Mouse (Mus musculus) bone marrow macrophage, adult 2 months (primary cell): ENCODE results near the gene Rbak.

Source experiments
- CTCF ChIP-seq: IDR thresholded peaks from 2 replicates; pipeline ENCODE4 v1.5.1; 2012; ENCODE audit warnings: low read depth, mild to moderate bottlenecking, low read length, moderate library complexity
- POLR2A ChIP-seq: IDR thresholded peaks from 2 replicates; pipeline ENCODE4 v1.6.1; 2012; ENCODE audit warnings: mild to moderate bottlenecking, low read depth, low read length, borderline replicate concordance

GRCm38 (mm10) chr5:143150044-143150443 is 30.5 kb downstream of the Rbak start:
- TF ChIP-seq POLR2A (no peak), CTCF (no peak)
